ENCODE assay signal across 11 mouse cellular contexts in genomic region chr7:66789860-66790748, GRCm38 (mm10). TPM values are rescaled to one million over a fixed set of nuclear protein-coding genes. Genes with fewer than 3 reads are reported as not detected.
A peak's percentile ranks its signal among the peaks of the same experiment; 100 is the strongest.
DNase-seq lines count a peak whose midpoint lies in the region; ATAC-seq and TF ChIP-seq lines count a peak whose summit lies in the region.
"Had no signal": no experiment of that assay in that cellular context is flagged by ENCODE, and none has a peak within 500 bp of the region (broad histone marks: within the 10 kb centered on the region; RNA-seq: fewer than 3 reads in every experiment).

No protein-coding gene starts in this region.

- no peak overlapping the region for H3K4me2 ChIP-seq in lung, postnatal 0 days (replicated peaks; ENCODE audit: low read depth, low read length)

- H3K27ac ChIP-seq in heart, adult 2 months, result no peak overlapping the region
- H3K27ac ChIP-seq in heart, embryonic 10.5 days, result no peak overlapping the region; the same call in 1 of the 2 replicates
- H3K27ac ChIP-seq in lung, postnatal 0 days (ENCODE audit: low read length), result no peak overlapping the region
- H3K27ac ChIP-seq: hindbrain, postnatal 0 days had no signal

- no peaks in the 10 kb centered on the region for H3K79me2 ChIP-seq in heart, adult 2 months (replicated peaks; ENCODE audit: control insufficient read depth, insufficient read depth, low read length)

- no peak overlapping the region for H3K9ac ChIP-seq in heart, adult 2 months (ENCODE audit: low read depth, low read length)
- H3K9ac ChIP-seq in lung, postnatal 0 days (replicated peaks; ENCODE audit: low read depth), result no peak overlapping the region

- DNase-seq in heart, adult 2 months, result peak; percentile 22 to 28
- DNase-seq in heart, embryonic 10.5 days (ENCODE audit: low spot score), result no peak
- peak; percentile 85 for DNase-seq in ZHBTc4 (ENCODE audit: low read depth, low spot score)
- peak; percentile 55 for DNase-seq in kidney, adult 18-20 months
- DNase-seq in lung, postnatal 0 days (ENCODE audit: low spot score), result peak; percentile 81
- DNase-seq in spleen, postnatal 4 days (ENCODE audit: low spot score in 2 of 2), result no peak
- DNase-seq in adrenal gland, adult 8-10 months, result no peak

- no peak for TF ChIP-seq CTCF in heart, adult 2 months (IDR thresholded peaks at IDR 0.05)
- no peak for TF ChIP-seq CTCF in lung, postnatal 0 days (IDR thresholded peaks at IDR 0.05)

- peak; percentile 90 for ATAC-seq in lung, postnatal 0 days
- ATAC-seq in cerebellum, adult (ENCODE audit: insufficient number of reproducible peaks, low FRiP score, low TSS enrichment), result no peak
- ATAC-seq: hindbrain, postnatal 0 days; midbrain, embryonic 16.5 days had no signal

- no peaks in the 10 kb centered on the region; the same call in 1 of the 2 replicates for H3K4me1 ChIP-seq in heart, adult 2 months (ENCODE audit: control insufficient read depth, insufficient read depth, low read length)
- H3K4me1 ChIP-seq in heart, embryonic 10.5 days, result peaks cover 18% of the 10 kb centered on the region
- 0 out of 2 replicates have a peak, but pooled peaks cover 3% of the 10 kb centered on the region for H3K4me1 ChIP-seq in lung, postnatal 0 days (ENCODE audit: insufficient read depth, low read depth, low read length)

- H3K27me3 ChIP-seq in heart, adult 2 months (ENCODE audit: control insufficient read depth, insufficient read depth, low read length), result no peaks in the 10 kb centered on the region
- no peaks in the 10 kb centered on the region for H3K27me3 ChIP-seq in heart, embryonic 10.5 days (ENCODE audit: insufficient read depth, poor library complexity, severe bottlenecking)
- H3K27me3 ChIP-seq in lung, postnatal 0 days (replicated peaks; ENCODE audit: insufficient read depth, low read length), result no peaks in the 10 kb centered on the region

- H3K36me3 ChIP-seq in heart, adult 2 months (ENCODE audit: control insufficient read depth, insufficient read depth, low read length), result no peaks in the 10 kb centered on the region
- no peaks in the 10 kb centered on the region for H3K36me3 ChIP-seq in heart, embryonic 10.5 days
- no peaks in the 10 kb centered on the region for H3K36me3 ChIP-seq in lung, postnatal 0 days (ENCODE audit: insufficient read depth, low read length)
- H3K36me3 ChIP-seq: G1E had no signal

- intact Hi-C loops in heart, adult 2 months (cut with DNase I), result no loop called here

- TF ChIP-seq POLR2A in heart, adult 2 months (IDR thresholded peaks at IDR 0.05; ENCODE audit: insufficient read depth, low read depth, low read length), result no peak

- H3K4me3 ChIP-seq in heart, adult 2 months, result no peak overlapping the region
- no peak overlapping the region for H3K4me3 ChIP-seq in heart, embryonic 10.5 days
- H3K4me3 ChIP-seq in lung, postnatal 0 days (ENCODE audit: low read depth, low read length), result no peak overlapping the region

- no peaks in the 10 kb centered on the region for H3K9me3 ChIP-seq in heart, embryonic 10.5 days
- H3K9me3 ChIP-seq in lung, postnatal 0 days (ENCODE audit: low read length), result no peaks in the 10 kb centered on the region
- H3K9me3 ChIP-seq: G1E had no signal

- WGBS in heart, adult 2 months, result 31% methylated on average over 8 of the region's 8 CpGs
- 18% methylated on average over 8 of the region's 8 CpGs for WGBS in heart, embryonic 10.5 days
- 38% methylated on average over 8 of the region's 8 CpGs for WGBS in lung, postnatal 0 days

- no peak for TF ChIP-seq EP300 in heart, adult 2 months (IDR thresholded peaks at IDR 0.05; ENCODE audit: insufficient read depth, low read depth, low read length)
- no peak for TF ChIP-seq EP300 in lung, postnatal 0 days (IDR thresholded peaks at IDR 0.05)

RNA-seq across cellular contexts. Expression of gene Cers3, which starts 46.8 kb away (rescaled TPM):
- under 1 TPM in 1 of 2 experiments, not detected in 1; 0.09 TPM for total RNA-seq in heart, adult 2 months (2021)
- 0.12 TPM in 1 of 2 replicates, not detected in the other for polyA plus RNA-seq in heart, adult 2 months (2012; rRNA removed)
- 0.86 and 0.92 TPM in 2 replicates for polyA plus RNA-seq in heart, embryonic 10.5 days (2016; fragmentation: Nextera tagmentation; extraction: Ambion mirVana)
- polyA plus RNA-seq in lung, postnatal 0 days (2015; fragmentation: Nextera tagmentation; extraction: Ambion mirVana), result 5.7 and 7.1 TPM in 2 replicates
- under 1 TPM; 0.06 to 0.27 (median 0.21) TPM for total RNA-seq in adrenal gland, adult 8-10 months (2022)

RNA-seq across cellular contexts. Expression of gene Adamts17, which starts 49.4 kb away (rescaled TPM):
- total RNA-seq in heart, adult 2 months (2021), result 1 to 10 TPM in 1 of 2 experiments, under 1 TPM in 1; 0.47 to 1.5 TPM
- polyA plus RNA-seq in heart, adult 2 months (2012; rRNA removed), result 0.51 and 0.88 TPM in 2 replicates
- 3.8 and 4.6 TPM in 2 replicates for polyA plus RNA-seq in heart, embryonic 10.5 days (2016; fragmentation: Nextera tagmentation; extraction: Ambion mirVana)
- 14.1 and 14.5 TPM in 2 replicates for polyA plus RNA-seq in lung, postnatal 0 days (2015; fragmentation: Nextera tagmentation; extraction: Ambion mirVana)
- total RNA-seq in adrenal gland, adult 8-10 months (2022), result 10 to 100 TPM in 1 of 4 experiments, 1 to 10 TPM in 3; 3.0 to 12.0 (median 5.2) TPM
- polyA plus RNA-seq: G1E had no signal

Comparison
In these comparisons a context has a peak if more than half of its experiments do, and no peak if none do; other contexts are left out.
1. DNase-seq: peak in heart, adult 2 months (2 of 2), ZHBTc4 (single experiment), kidney, adult 18-20 months (single experiment) and lung, postnatal 0 days (single experiment); none in heart, embryonic 10.5 days (single experiment), spleen, postnatal 4 days (0 of 2) and adrenal gland, adult 8-10 months (single experiment).